Mouse (Mus musculus) E14TG2a.4 (cell line): ENCODE results near the gene Smarca4.

Source experiments
- H3K27me3 ChIP-seq: 2 replicates; pipeline ENCODE4 v1.6.1; 2014; ENCODE audit warnings: low read length, control low read depth; ENCODE audit not compliant: insufficient read depth
- H3K36me3 ChIP-seq: 2 replicates; pipeline ENCODE4 v1.6.1; 2014; ENCODE audit warnings: low read length, control low read depth; ENCODE audit not compliant: insufficient read depth
- H3K4me1 ChIP-seq: replicated peaks from 2 replicates; pipeline ENCODE4 v1.6.1; 2014; ENCODE audit warnings: low read depth, low read length, control low read depth
- H3K4me3 ChIP-seq: replicated peaks from 2 replicates; pipeline ENCODE4 v1.5.1; 2014; ENCODE audit warnings: mild to moderate bottlenecking, low read length
- H3K9me3 ChIP-seq: 2 replicates; pipeline ENCODE4 v1.6.1; 2014; ENCODE audit warnings: low read length, control low read depth
- CTCF ChIP-seq: conservative IDR thresholded peaks from 2 replicates; pipeline ENCODE4 v1.5.1; 2014; ENCODE audit warnings: low read length
- NANOG ChIP-seq: IDR thresholded peaks from 2 replicates; pipeline ENCODE4 v1.6.1; 2014; ENCODE audit warnings: borderline replicate concordance, low read length, mixed read lengths
- POU5F1 ChIP-seq: IDR thresholded peaks from 2 replicates; pipeline ENCODE4 v1.6.1; 2014; ENCODE audit warnings: low read length, borderline replicate concordance

Smarca4 gene

DNA sequence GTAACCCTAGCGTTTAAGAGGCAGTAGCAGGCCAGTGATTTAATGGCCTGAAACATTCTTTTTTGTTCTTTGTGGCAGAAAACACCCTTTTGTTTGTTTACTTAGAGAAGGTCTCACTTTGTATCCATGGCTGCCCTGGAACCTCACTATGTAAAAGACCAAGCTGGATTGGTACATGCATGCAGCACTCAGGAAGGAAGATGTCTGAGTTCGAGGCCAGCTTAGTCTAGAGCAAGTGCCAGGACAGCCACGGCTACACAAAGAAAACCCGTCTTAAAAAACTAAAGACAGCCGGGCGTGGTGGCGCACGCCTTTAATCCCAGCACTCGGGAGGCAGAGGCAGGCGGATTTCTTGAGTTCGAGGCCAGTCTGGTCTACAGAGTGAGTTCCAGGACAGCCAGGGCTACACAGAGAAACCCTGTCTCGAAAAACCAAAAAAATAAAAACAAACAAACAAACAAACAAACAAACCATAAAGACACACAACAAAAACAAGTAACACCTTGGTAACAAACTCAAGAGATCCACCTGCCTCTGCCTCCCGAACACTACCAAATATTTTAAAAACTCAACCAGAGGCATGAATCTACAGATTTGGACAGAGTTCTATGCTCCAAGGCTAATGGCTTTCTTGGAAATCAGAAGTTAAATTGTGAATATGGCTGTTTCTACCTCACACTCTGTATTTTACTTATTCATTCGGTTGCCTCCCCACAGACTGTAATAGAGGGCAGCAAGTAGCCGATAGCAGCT is 929 bp upstream of the Smarca4 start:
- Histone ChIP-seq H3K27me3 (no peaks in the 10 kb centered on the region), H3K4me1 (peaks cover 51% of the 10 kb centered on the region), H3K4me3 (peak overlapping the region; percentile 87), H3K36me3 (peaks cover 16% of the 10 kb centered on the region), H3K9me3 (no peaks in the 10 kb centered on the region)
- no peak for TF ChIP-seq CTCF
- TF ChIP-seq POU5F1 = no peak
- no peak for TF ChIP-seq NANOG

DNA sequence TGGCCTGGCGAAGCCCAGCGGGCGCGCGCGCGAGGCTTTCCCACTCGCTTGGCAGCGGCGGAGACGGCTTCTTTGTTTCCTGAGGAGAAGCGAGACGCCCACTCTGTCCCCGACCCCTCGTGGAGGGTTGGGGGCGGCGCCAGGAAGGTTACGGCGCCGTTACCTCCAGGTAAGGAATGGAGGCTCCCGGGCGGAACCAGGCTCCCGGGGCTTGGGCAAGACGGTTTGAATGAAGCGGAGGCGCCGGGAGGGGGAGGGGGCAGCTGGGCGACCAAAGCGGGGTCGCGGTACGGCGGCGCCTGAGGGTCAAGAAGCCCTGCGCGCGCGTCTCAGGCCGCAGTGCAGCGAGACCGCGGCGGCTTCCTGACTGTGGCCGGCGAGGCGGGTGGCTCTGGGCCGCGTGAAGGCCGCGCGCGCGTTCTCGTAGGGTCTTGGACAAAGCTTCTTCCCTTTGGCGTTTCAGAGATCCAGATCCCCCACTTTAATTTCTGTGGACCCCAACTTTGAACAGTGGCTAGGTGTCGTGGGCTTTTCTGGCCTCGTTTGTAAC is 338 bp downstream of the Smarca4 start:
- H3K4me1 ChIP-seq = peaks cover 53% of the 10 kb centered on the region
- peak overlapping the region; percentile 89 for H3K4me3 ChIP-seq
- TF ChIP-seq POU5F1 (no peak), CTCF (no peak)
- peaks cover 16% of the 10 kb centered on the region for H3K36me3 ChIP-seq
- no peaks in the 10 kb centered on the region for H3K9me3 ChIP-seq
- H3K27me3 ChIP-seq = no peaks in the 10 kb centered on the region

DNA sequence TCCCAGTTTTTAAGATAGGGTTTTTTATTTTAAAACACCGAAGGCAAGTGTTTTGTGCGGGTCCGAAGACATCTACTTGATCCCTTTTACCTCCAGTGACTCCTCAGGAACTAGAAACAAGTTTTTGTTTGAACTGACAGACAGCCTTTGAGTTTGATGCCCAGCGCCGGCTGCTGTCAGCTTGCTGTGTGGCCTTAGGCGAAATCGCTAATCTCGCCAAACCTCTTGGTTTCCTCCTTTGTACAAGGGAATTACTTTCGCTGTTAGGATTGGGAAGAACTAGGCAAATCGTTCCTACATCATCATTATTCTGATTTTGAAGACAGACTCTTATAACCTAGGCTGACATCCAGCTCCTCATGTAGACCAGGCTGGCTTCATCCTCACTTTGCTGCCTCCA is 1.1 kb downstream of the Smarca4 start:
- TF ChIP-seq CTCF (no peak), NANOG (no peak), POU5F1 (no peak)
- H3K4me3 ChIP-seq = peak overlapping the region; percentile 89
- H3K9me3 ChIP-seq = no peaks in the 10 kb centered on the region
- peaks cover 57% of the 10 kb centered on the region for H3K4me1 ChIP-seq
- no peaks in the 10 kb centered on the region for H3K27me3 ChIP-seq
- H3K36me3 ChIP-seq = peaks cover 16% of the 10 kb centered on the region

DNA sequence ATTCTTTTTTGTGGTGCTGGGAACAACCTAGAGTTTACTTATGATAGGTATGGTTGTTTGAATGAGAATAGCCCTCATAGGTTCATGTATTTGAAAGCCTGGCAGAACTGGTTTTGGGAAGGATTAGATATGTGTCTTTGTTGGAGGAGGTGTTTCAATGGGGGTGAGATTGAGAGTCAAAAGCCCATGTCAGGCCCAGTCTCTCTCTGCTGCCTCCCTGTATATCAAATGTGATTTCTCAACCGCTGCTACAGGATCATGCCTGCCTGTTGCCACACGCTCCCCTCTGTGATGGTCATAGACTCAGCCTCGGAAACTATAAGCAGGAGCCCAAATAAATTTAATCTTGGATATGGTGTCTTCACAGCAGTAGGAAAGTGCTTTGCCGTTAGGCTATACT is 4.3 kb downstream of the Smarca4 start:
- Histone ChIP-seq H3K27me3 (no peaks in the 10 kb centered on the region), H3K9me3 (no peaks in the 10 kb centered on the region), H3K4me3 (no peak overlapping the region), H3K4me1 (peaks cover 59% of the 10 kb centered on the region), H3K36me3 (peaks cover 16% of the 10 kb centered on the region)
- TF ChIP-seq POU5F1 = no peak
- no peak for TF ChIP-seq NANOG
- no peak for TF ChIP-seq CTCF

DNA sequence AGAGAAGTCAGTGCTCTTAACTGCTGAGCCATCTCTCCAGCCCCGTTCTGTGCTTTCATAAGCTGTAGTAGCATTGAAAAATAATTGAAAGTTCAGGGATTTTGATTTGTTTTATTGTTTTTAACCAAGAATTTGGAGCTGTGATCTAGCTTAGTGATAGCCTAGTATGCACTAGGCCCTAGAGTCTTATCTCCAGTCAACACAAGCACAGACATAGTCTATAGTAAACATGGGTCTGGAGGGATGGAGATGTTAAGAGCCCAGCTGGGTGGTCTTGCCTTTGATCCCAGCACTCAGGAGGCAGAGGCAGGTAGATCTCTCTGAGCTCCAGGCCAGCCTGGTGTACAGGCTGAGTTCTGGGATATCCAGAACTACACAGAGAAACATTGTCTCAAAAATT is 6.7 kb downstream of the Smarca4 start:
- Histone ChIP-seq H3K27me3 (no peaks in the 10 kb centered on the region), H3K4me1 (peaks cover 68% of the 10 kb centered on the region), H3K36me3 (peaks cover 16% of the 10 kb centered on the region), H3K9me3 (no peaks in the 10 kb centered on the region), H3K4me3 (no peak overlapping the region)
- TF ChIP-seq NANOG = no peak
- TF ChIP-seq POU5F1 = no peak
- TF ChIP-seq CTCF = no peak

DNA sequence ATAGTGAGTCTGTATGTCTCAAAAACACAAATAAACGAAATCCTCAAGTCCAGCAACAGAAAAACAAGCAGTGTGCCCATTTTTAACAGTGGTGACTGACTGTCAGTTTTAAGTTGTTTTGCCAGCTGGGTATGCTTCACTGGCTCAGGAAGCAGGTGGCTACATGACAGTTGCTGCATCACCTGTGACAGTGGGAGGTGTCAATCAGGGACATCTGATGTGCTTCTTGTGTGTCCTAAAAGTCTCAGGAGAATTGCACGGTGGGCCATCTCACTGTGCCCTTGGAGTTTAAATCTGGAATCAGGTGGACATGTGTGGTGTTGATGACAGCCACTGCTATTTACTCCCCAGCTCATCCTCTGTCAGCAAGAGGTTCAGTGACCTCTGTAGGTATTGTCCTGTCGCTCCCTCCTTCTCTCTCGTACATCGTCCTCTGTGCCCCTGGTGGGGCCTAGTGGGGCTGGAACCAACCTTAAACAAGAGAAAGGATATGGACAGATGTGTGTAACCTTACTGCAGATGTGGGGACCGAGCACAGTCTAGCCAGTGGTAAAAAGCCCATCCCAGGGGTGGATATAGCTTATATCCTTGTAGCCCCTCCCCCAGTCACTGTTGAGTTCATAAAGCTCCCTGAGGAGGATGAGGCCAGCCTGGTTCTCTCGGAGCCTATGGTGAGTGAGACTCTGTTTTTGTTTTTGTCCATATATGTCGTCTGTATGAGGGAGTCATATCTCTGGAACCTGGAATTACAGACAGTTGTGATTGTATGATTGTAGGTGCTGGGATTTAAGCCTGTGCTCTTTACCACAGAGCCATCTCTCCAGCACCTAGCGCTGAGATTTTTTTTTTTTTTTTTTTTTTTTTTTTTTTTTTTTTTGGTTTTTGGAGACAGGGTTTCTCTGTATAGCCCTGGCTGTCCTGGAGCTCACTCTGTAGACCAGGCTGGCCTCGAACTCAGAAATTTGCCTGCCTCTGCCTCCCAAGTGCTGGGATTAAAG is 9.7 kb downstream of the Smarca4 start:
- no peak overlapping the region for H3K4me3 ChIP-seq
- peaks cover 57% of the 10 kb centered on the region for H3K4me1 ChIP-seq
- no peaks in the 10 kb centered on the region for H3K27me3 ChIP-seq
- H3K9me3 ChIP-seq = no peaks in the 10 kb centered on the region
- H3K36me3 ChIP-seq = no peaks in the 10 kb centered on the region
- TF ChIP-seq POU5F1 (no peak), NANOG (no peak), CTCF (no peak)

DNA sequence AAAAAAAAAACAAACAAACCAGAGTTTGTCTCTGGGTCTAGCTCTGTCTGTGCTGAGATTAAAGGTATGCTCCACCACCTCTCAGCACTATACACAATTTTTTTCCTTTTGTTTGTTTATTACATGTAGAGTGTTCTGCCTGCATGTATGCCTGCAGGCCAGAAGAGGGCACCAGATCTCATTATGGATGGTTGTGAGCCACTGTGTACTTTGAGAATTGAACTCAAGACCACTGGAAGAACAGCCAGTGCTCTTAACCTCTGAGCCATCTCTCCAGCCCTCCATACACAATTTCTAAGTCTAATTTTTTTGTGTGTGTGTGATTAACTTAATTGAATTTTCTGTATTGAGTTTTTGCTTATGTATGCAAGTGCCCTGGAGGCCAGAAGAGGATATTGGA is 10.6 kb downstream of the Smarca4 start:
- H3K4me3 ChIP-seq = no peak overlapping the region
- no peaks in the 10 kb centered on the region for H3K27me3 ChIP-seq
- H3K36me3 ChIP-seq = peaks cover 6% of the 10 kb centered on the region; the same call in 1 of the 2 replicates

DNA sequence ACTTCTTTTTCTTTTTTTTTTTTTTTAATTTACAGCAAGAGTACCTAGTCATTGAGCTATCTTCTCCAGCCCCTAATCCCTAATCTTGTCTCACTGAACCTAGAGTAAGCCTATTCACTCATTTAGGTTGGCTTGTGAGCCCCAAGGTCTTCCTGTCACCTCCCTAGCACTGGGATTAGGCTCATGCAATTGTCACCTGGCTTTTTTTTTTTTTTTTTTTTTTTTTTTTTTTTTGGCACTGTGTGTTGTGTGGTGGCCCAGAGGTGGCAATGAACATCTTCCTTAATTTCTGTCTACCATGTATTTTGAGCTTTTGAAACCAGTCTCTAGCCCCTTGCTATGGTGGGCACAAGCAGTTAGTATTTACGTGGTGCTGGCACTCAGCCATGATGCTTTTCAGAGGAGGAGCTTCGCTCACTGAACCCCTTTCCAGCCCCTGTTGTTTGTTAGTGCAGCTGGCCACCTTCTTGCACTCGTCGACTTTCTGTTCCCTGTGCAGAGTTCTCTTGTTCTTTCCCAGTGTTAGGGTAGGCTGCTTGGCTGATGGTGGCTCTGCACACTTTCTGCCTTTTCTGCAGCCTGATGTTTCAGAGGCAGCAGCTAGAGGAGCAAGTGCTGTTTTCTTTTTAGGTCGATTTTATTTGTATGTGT is 11.3 kb downstream of the Smarca4 start:
- TF ChIP-seq POU5F1 (no peak), NANOG (no peak), CTCF (no peak)
- H3K4me3 ChIP-seq = no peak overlapping the region
- no peaks in the 10 kb centered on the region for H3K27me3 ChIP-seq
- no peaks in the 10 kb centered on the region for H3K9me3 ChIP-seq
- peaks cover 9% of the 10 kb centered on the region; the same call in 1 of the 2 replicates for H3K36me3 ChIP-seq
- peaks cover 61% of the 10 kb centered on the region for H3K4me1 ChIP-seq

More for the DNA sequence above, 10.6 kb downstream of the Smarca4 start:
- TF ChIP-seq CTCF (peak; percentile 62), NANOG (no peak)
- Histone ChIP-seq H3K4me1 (peaks cover 57% of the 10 kb centered on the region), H3K9me3 (no peaks in the 10 kb centered on the region)
